22 mouse cellular contexts compared by ENCODE assay signal in genomic region chr5:4735461-4735860, GRCm38 (mm10).
"Had no signal": no experiment of that assay in that cellular context is flagged by ENCODE, and none has a peak within 500 bp of the region (broad histone marks: within the 10 kb centered on the region; RNA-seq: fewer than 3 reads in every experiment).

No protein-coding gene starts in this region.

- H3K4me1 ChIP-seq: limb, embryonic 15.5 days had no signal

- H3K9ac ChIP-seq: limb, embryonic 12.5 days; limb, embryonic 15.5 days; liver, embryonic 14.5 days; liver, postnatal 0 days; lung, embryonic 14.5 days; midbrain, embryonic 12.5 days; midbrain, embryonic 15.5 days; neural tube, embryonic 12.5 days; neural tube, embryonic 15.5 days had no signal

- H3K9me3 ChIP-seq: limb, embryonic 12.5 days; limb, embryonic 15.5 days; midbrain, embryonic 12.5 days; midbrain, embryonic 15.5 days; neural tube, embryonic 12.5 days; neural tube, embryonic 15.5 days had no signal

- H3K36me3 ChIP-seq: limb, embryonic 12.5 days; limb, embryonic 15.5 days; midbrain, embryonic 12.5 days; midbrain, embryonic 15.5 days; neural tube, embryonic 12.5 days; neural tube, embryonic 15.5 days had no signal

- H3K4me2 ChIP-seq: limb, embryonic 12.5 days; limb, embryonic 15.5 days; liver, embryonic 11.5 days; lung, embryonic 14.5 days; midbrain, embryonic 12.5 days; midbrain, embryonic 15.5 days; neural tube, embryonic 12.5 days; neural tube, embryonic 15.5 days had no signal

- ATAC-seq: intestine, postnatal 0 days; liver, postnatal 0 days; lung, postnatal 0 days; midbrain, embryonic 15.5 days had no signal

- DNase-seq: layer of hippocampus, postnatal 36 days; liver, postnatal 0 days; lung, embryonic 14.5 days; right cerebral cortex, adult 18-20 months; right cerebral cortex, postnatal 14 days; right cerebral cortex, postnatal 4 days; thymus, adult 2 months; thymus, postnatal 14 days; thymus, postnatal 4 days had no signal

- H3K27ac ChIP-seq: left cerebral cortex, adult 2 months; limb, embryonic 12.5 days; limb, embryonic 15.5 days; liver, embryonic 14.5 days; macrophage; midbrain, embryonic 12.5 days; midbrain, embryonic 15.5 days; neural tube, embryonic 12.5 days; neural tube, embryonic 15.5 days; stomach, postnatal 0 days had no signal

- H3K4me3 ChIP-seq: left cerebral cortex, adult 2 months; limb, embryonic 12.5 days; limb, embryonic 15.5 days; midbrain, embryonic 12.5 days; midbrain, embryonic 15.5 days; neural tube, embryonic 12.5 days; neural tube, embryonic 15.5 days had no signal

- H3K27me3 ChIP-seq: limb, embryonic 12.5 days; limb, embryonic 15.5 days; midbrain, embryonic 12.5 days; midbrain, embryonic 15.5 days; neural tube, embryonic 15.5 days had no signal
